Mouse (Mus musculus): ENCODE results near the gene Tardbp. TPM values are rescaled to one million over a fixed set of nuclear protein-coding genes. Genes with fewer than 3 reads are reported as not detected.

The Tardbp gene
- polyA plus RNA-seq, 2 experiments: 170 to 674 TPM

DNA sequence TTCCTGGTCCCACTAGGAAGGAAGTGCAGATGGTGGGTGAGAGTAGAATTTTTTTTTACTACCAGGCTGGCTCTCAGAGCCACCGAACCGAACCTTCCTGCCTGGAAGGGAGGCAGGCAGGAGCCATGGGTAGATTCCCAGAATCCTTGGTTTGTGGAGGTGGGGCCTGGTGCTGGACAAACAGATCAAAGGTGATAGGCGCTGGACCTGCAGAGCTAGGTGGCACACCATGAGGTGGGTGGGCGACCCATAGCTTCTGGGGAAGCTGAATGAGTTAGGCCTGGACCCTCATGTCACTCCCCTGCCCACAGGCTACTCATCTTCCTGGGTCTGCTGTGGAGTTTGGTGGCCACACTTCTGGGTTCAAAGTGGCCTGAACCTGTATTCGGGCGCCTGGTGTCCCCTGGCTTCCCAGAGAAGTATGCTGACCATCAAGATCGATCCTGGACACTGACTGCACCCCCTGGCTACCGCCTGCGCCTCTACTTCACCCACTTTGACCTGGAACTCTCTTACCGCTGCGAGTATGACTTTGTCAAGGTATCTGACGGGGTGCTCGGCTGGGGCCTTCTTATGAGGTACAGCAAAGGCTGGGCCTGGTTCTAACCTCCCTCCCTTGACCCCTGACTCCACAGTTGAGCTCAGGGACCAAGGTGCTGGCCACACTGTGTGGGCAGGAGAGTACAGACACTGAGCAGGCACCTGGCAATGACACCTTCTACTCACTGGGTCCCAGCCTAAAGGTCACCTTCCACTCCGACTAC is 24.3 kb downstream of the Tardbp start, which contains the start of gene Masp2:
Masp2 (plus strand) TSS at position 198 of the 764 bp plus-strand sequence.
- Histone ChIP-seq H3K4me3 (replicated peaks; ENCODE audit: low read length) (no peak within 1 kb of the TSS), H3K27me3 (ENCODE audit: control insufficient read depth, insufficient read depth, low read length) (no peaks in the 10 kb centered on the region), H3K9me3 (ENCODE audit: control insufficient read depth, low read length) (no peaks in the 10 kb centered on the region), H3K9ac (ENCODE audit: low read depth, low read length, severe bottlenecking) (no peak within 1 kb of the TSS), H3K4me1 (ENCODE audit: control insufficient read depth, insufficient read depth, low read length) (no peaks in the 10 kb centered on the region), H3K27ac (replicated peaks; ENCODE audit: low read depth, low read length) (no peak within 1 kb of the TSS), H3K4me2 (replicated peaks; ENCODE audit: low read depth, low read length, severe bottlenecking) (no peak within 1 kb of the TSS), H3K36me3 (ENCODE audit: control insufficient read depth, insufficient read depth, low read length) (peaks cover 17% of the 10 kb centered on the region)
- DNase-seq (ENCODE audit: low spot score) (no peak), ATAC-seq (ENCODE audit: low FRiP score, low read depth) (no peak)
- TF ChIP-seq POLR2A (IDR thresholded peaks at IDR 0.05; ENCODE audit: borderline replicate concordance, extremely low read depth, insufficient read depth, insufficient read length): no peak
- WGBS: 89% methylated on average over 14 of the region's 14 CpGs

GRCm38 (mm10) chr4:148601871-148602270 is 24.9 kb downstream of the Tardbp start:
- DNase-seq (ENCODE audit: low spot score): no peak
- no peak for ATAC-seq (ENCODE audit: low FRiP score, low read depth)
- no peak overlapping the region for H3K9ac ChIP-seq (ENCODE audit: low read depth, low read length, severe bottlenecking)
- no peaks in the 10 kb centered on the region for H3K27me3 ChIP-seq (ENCODE audit: control insufficient read depth, insufficient read depth, low read length)
- WGBS: 84% methylated on average over 4 of the region's 4 CpGs
- H3K27ac ChIP-seq (replicated peaks; ENCODE audit: low read depth, low read length): no peak overlapping the region
- H3K4me3 ChIP-seq (replicated peaks; ENCODE audit: low read length): no peak overlapping the region
- H3K4me2 ChIP-seq (replicated peaks; ENCODE audit: low read depth, low read length, severe bottlenecking): no peak overlapping the region
- no peaks in the 10 kb centered on the region for H3K9me3 ChIP-seq (ENCODE audit: control insufficient read depth, low read length)
- TF ChIP-seq POLR2A (IDR thresholded peaks at IDR 0.05; ENCODE audit: borderline replicate concordance, extremely low read depth, insufficient read depth, insufficient read length): no peak
- H3K36me3 ChIP-seq (ENCODE audit: control insufficient read depth, insufficient read depth, low read length): peaks cover 22% of the 10 kb centered on the region
- H3K4me1 ChIP-seq (ENCODE audit: control insufficient read depth, insufficient read depth, low read length): no peaks in the 10 kb centered on the region

DNA sequence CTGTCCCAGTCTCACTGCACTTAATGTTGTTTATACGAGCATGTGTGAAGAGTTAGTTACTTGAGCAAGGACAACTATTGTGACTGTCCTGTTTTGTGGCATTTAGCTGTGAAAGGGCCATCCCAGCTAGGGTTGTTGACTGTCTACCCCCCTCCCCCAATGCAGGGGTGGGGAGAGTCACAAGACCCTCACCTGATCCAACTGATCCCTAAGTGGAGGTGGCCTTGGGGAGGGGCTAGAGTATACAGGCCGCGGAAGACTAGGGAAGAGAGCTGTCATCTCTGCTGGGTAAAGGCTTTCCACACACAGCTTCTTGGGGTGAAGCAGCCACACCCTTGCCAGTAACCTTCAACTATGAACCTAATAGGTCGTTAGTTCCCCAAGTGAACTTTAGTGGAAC is 26.5 kb downstream of the Tardbp start:
- DNase-seq (ENCODE audit: low spot score) (no peak), ATAC-seq (ENCODE audit: low FRiP score, low read depth) (no peak)
- 91% methylated on average over 4 of the region's 4 CpGs for WGBS
- Histone ChIP-seq H3K27me3 (ENCODE audit: control insufficient read depth, insufficient read depth, low read length) (no peaks in the 10 kb centered on the region), H3K9me3 (ENCODE audit: control insufficient read depth, low read length) (no peaks in the 10 kb centered on the region), H3K9ac (ENCODE audit: low read depth, low read length, severe bottlenecking) (no peak overlapping the region), H3K36me3 (ENCODE audit: control insufficient read depth, insufficient read depth, low read length) (peaks cover 36% of the 10 kb centered on the region), H3K4me2 (replicated peaks; ENCODE audit: low read depth, low read length, severe bottlenecking) (no peak overlapping the region), H3K4me1 (ENCODE audit: control insufficient read depth, insufficient read depth, low read length) (no peaks in the 10 kb centered on the region), H3K4me3 (replicated peaks; ENCODE audit: low read length) (no peak overlapping the region), H3K27ac (replicated peaks; ENCODE audit: low read depth, low read length) (no peak overlapping the region)
- TF ChIP-seq POLR2A (IDR thresholded peaks at IDR 0.05; ENCODE audit: borderline replicate concordance, extremely low read depth, insufficient read depth, insufficient read length): no peak

DNA sequence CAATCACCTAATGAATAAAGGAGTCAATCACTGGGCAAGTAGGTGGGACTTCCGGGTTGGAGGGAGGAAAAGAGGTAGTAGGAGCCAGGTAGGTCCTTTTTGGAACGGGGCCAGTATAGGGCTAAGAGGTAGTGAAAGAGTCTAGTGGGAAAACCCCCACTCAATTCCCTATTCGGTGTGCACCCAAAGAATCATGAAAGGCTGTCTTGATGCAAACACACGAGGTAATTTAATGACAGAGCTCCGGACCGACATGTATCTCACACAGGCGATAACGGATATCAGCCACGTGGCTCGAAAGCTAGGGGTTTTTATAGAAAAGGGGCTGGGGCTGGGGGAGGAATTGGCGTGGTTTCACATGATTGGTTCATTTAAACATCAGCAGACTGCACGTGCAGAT is 28.0 kb downstream of the Tardbp start:
- H3K9me3 ChIP-seq (ENCODE audit: control insufficient read depth, low read length): no peaks in the 10 kb centered on the region
- H3K4me2 ChIP-seq (replicated peaks; ENCODE audit: low read depth, low read length, severe bottlenecking): no peak overlapping the region
- H3K4me1 ChIP-seq (ENCODE audit: control insufficient read depth, insufficient read depth, low read length): no peaks in the 10 kb centered on the region
- H3K27ac ChIP-seq (replicated peaks; ENCODE audit: low read depth, low read length): no peak overlapping the region
- no peaks in the 10 kb centered on the region for H3K27me3 ChIP-seq (ENCODE audit: control insufficient read depth, insufficient read depth, low read length)
- 94% methylated on average over 12 of the region's 12 CpGs for WGBS
- H3K4me3 ChIP-seq (replicated peaks; ENCODE audit: low read length): no peak overlapping the region
- no peak overlapping the region for H3K9ac ChIP-seq (ENCODE audit: low read depth, low read length, severe bottlenecking)
- no peak for TF ChIP-seq POLR2A (IDR thresholded peaks at IDR 0.05; ENCODE audit: borderline replicate concordance, extremely low read depth, insufficient read depth, insufficient read length)
- DNase-seq (ENCODE audit: low spot score) (no peak), ATAC-seq (ENCODE audit: low FRiP score, low read depth) (no peak)
- peaks cover 51% of the 10 kb centered on the region for H3K36me3 ChIP-seq (ENCODE audit: control insufficient read depth, insufficient read depth, low read length)

DNA sequence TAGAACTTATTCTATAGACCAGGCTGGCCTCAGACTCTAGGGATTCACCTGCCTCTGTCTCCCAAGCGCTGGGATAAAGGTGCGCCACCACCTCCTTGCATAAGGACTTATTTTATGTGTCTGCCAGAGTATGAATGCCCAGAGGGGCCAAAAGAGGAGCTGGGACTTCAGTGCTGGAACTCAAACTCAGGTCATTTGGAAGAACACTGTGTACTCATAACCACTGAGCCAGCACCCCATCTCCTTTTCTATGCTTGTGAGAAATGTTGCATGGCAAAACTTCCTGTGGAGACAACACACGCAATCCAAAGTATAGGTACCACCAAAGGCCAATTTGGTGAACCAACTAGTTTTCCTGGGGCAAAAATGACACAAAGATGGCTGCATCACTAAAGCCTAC is 30.1 kb downstream of the Tardbp start:
- peaks cover 5% of the 10 kb centered on the region for H3K4me1 ChIP-seq (ENCODE audit: control insufficient read depth, insufficient read depth, low read length)
- no peaks in the 10 kb centered on the region for H3K27me3 ChIP-seq (ENCODE audit: control insufficient read depth, insufficient read depth, low read length)
- H3K4me3 ChIP-seq (replicated peaks; ENCODE audit: low read length): no peak overlapping the region
- ATAC-seq (ENCODE audit: low FRiP score, low read depth) (no peak), DNase-seq (ENCODE audit: low spot score) (no peak)
- no peak for TF ChIP-seq POLR2A (IDR thresholded peaks at IDR 0.05; ENCODE audit: borderline replicate concordance, extremely low read depth, insufficient read depth, insufficient read length)
- no peak overlapping the region for H3K9ac ChIP-seq (ENCODE audit: low read depth, low read length, severe bottlenecking)
- WGBS: 95% methylated on average over 3 of the region's 3 CpGs
- no peaks in the 10 kb centered on the region for H3K9me3 ChIP-seq (ENCODE audit: control insufficient read depth, low read length)
- no peak overlapping the region for H3K4me2 ChIP-seq (replicated peaks; ENCODE audit: low read depth, low read length, severe bottlenecking)
- H3K27ac ChIP-seq (replicated peaks; ENCODE audit: low read depth, low read length): no peak overlapping the region
- peaks cover 58% of the 10 kb centered on the region for H3K36me3 ChIP-seq (ENCODE audit: control insufficient read depth, insufficient read depth, low read length)
